Mouse (Mus musculus) midbrain, embryonic 15.5 days (tissue): Measurements from ENCODE around the gene Fam102b. TPM values are rescaled to one million over a fixed set of nuclear protein-coding genes. Genes with fewer than 3 reads are reported as not detected.
A peak's percentile ranks its signal among the peaks of the same experiment; 100 is the strongest.

Experiments
- ATAC-seq: fragments of 200-750 bp; cut with Nextera tagmentation; replicated peaks from 2 replicates; pipeline ENCODE4 v1.8.0; 2017; ENCODE audit warnings: moderate TSS enrichment
- H3K27ac ChIP-seq: fragments of 300-500 bp; sonication (generic); 2 replicates; pipeline ENCODE4 v1.5.1; 2015; ENCODE audit warnings: mild to moderate bottlenecking, inconsistent platforms
- H3K27me3 ChIP-seq: fragments of 300-500 bp; sonication (generic); replicated peaks from 2 replicates; pipeline ENCODE4 v1.6.1; 2015; ENCODE audit warnings: inconsistent platforms
- H3K36me3 ChIP-seq: fragments of 300-500 bp; sonication (generic); replicated peaks from 2 replicates; pipeline ENCODE4 v1.6.1; 2015; ENCODE audit warnings: inconsistent platforms
- H3K4me1 ChIP-seq: fragments of 300-500 bp; sonication (generic); 2 replicates; pipeline ENCODE4 v1.6.1; 2015; ENCODE audit warnings: inconsistent platforms
- H3K4me2 ChIP-seq: fragments of 300-500 bp; sonication (generic); 2 replicates; pipeline ENCODE4 v1.6.1; 2015; ENCODE audit warnings: inconsistent platforms, mild to moderate bottlenecking, moderate library complexity
- H3K4me3 ChIP-seq: fragments of 300-500 bp; sonication (generic); 2 replicates; pipeline ENCODE4 v1.5.1; 2015; ENCODE audit warnings: mild to moderate bottlenecking, inconsistent platforms
- H3K9ac ChIP-seq: fragments of 300-500 bp; sonication (generic); 2 replicates; pipeline ENCODE4 v1.6.1; 2015; ENCODE audit warnings: mild to moderate bottlenecking, inconsistent platforms
- H3K9me3 ChIP-seq: fragments of 300-500 bp; sonication (generic); 2 replicates; pipeline ENCODE4 v1.6.1; 2016; ENCODE audit warnings: inconsistent platforms
- WGBS: fragments of 180-500 bp; shearing (Covaris S2); methylation state at CpG from one replicate; pipeline ENCODE4 v1.1.7; 2015; ENCODE audit warnings: mixed read lengths; 5-methylcytosine and 5-hydroxymethylcytosine counted together
- polyA plus RNA-seq: library from polyadenylated mRNA; unstranded; fragments of >200 nt; fragmentation: Nextera tagmentation; extraction: Ambion mirVana; gene quantifications from 2 replicates; pipeline ENCODE4 v1.2.1, GENCODE M21; 2015

Gene Fam102b
- polyA plus RNA-seq, 1 experiment from 2014 or later, result 22.3 TPM

- ATAC-seq, result no peak
- H3K9me3 ChIP-seq, result no peaks in the 10 kb centered on the region
- no peak overlapping the region for H3K4me2 ChIP-seq
- no peaks in the 10 kb centered on the region for H3K36me3 ChIP-seq
- H3K27ac ChIP-seq, result no peak overlapping the region
- no peak overlapping the region for H3K4me3 ChIP-seq
- H3K27me3 ChIP-seq, result no peaks in the 10 kb centered on the region
- 0 out of 2 replicates have a peak, but pooled peaks cover 6% of the 10 kb centered on the region for H3K4me1 ChIP-seq
- no peak overlapping the region for H3K9ac ChIP-seq
- WGBS, result 86% methylated on average over 3 of the region's 3 CpGs
Measured at GRCm38 (mm10) chr3:109031626-109032025, 4.2 kb upstream of the Fam102b start.

DNA sequence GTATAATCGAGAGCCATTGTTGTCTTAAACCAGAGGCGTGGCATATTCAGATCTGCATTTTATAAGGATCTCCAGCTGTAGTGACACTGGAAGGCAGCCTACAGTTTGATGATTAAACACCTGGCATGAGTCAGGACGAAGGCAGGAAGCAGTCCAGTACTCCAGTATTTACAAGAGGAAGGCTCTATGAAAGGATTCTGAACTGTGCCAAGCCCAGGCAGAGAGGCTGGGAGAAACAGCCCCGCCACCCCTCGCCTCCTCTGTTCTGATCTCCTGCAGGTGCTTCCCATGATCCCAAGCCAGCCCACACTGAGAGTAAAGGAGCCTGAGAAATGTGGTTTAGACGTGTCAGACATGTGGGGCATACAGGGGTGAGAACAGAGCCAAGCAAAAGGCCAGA, 3.4 kb upstream of the Fam102b start:
- no peak for ATAC-seq
- Histone ChIP-seq H3K4me3 (no peak overlapping the region), H3K4me1 (peaks cover 13% of the 10 kb centered on the region)

DNA sequence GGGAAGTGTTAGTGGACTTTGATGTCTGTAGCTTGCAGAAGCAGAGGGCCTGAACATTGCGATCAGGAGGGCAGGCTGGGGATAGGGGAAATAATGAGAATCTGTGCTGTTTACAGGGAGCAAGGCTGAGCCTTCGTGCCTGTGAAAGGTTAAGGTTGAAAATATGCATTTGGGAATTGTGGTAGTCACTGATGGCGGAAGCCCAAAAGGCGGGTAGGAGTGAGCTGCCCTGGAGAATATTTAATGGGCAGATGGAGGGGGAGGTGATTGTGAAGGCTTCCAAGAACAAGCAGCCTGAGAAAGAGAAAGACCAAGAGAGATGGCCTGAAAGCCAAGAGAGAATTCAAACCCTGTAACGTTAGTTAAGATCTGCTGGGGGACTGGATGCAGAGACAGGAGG, 2.3 kb upstream of the Fam102b start:
- no peak overlapping the region for H3K4me3 ChIP-seq
- no peaks in the 10 kb centered on the region for H3K36me3 ChIP-seq
- 52% methylated on average over 5 of the region's 5 CpGs for WGBS
- H3K9ac ChIP-seq, result no peak overlapping the region
- H3K27me3 ChIP-seq, result no peaks in the 10 kb centered on the region
- H3K27ac ChIP-seq, result no peak overlapping the region
- no peak for ATAC-seq
- H3K4me2 ChIP-seq, result no peak overlapping the region
- H3K4me1 ChIP-seq, result peaks cover 24% of the 10 kb centered on the region
- H3K9me3 ChIP-seq, result no peaks in the 10 kb centered on the region

More for the DNA sequence above, 3.4 kb upstream of the Fam102b start:
- Histone ChIP-seq H3K36me3 (no peaks in the 10 kb centered on the region), H3K27me3 (no peaks in the 10 kb centered on the region), H3K27ac (no peak overlapping the region), H3K4me2 (no peak overlapping the region), H3K9me3 (no peaks in the 10 kb centered on the region), H3K9ac (no peak overlapping the region)
- WGBS, result 38% methylated on average over 6 of the region's 6 CpGs

GRCm38 (mm10) chr3:109026991-109027470, 376 bp downstream of the Fam102b start:
- Histone ChIP-seq H3K9me3 (no peaks in the 10 kb centered on the region), H3K27ac (peak overlapping the region; percentile 85), H3K27me3 (no peaks in the 10 kb centered on the region), H3K36me3 (no peaks in the 10 kb centered on the region), H3K9ac (peak overlapping the region; percentile 77), H3K4me3 (peak overlapping the region; percentile 78), H3K4me2 (peak overlapping the region; percentile 65), H3K4me1 (peaks cover 40% of the 10 kb centered on the region)
- ATAC-seq, result peak; percentile 83
- WGBS, result under 1% methylated on average over 47 of the region's 51 CpGs

GRCm38 (mm10) chr3:109026462-109026990, 881 bp downstream of the Fam102b start:
- H3K4me3 ChIP-seq, result peak overlapping the region; percentile 78
- 8% methylated on average over 15 of the region's 15 CpGs for WGBS

GRCm38 (mm10) chr3:109025579-109025978, 1.8 kb downstream of the Fam102b start:
- no peak overlapping the region for H3K27ac ChIP-seq
- no peaks in the 10 kb centered on the region for H3K27me3 ChIP-seq
- 16% methylated on average over 16 of the region's 16 CpGs for WGBS
- H3K4me2 ChIP-seq, result peak overlapping the region; percentile 65
- no peaks in the 10 kb centered on the region for H3K36me3 ChIP-seq
- peak overlapping the region; percentile 78 for H3K4me3 ChIP-seq
- ATAC-seq, result 0 out of 2 replicates have a peak, but pooled peaks have one; percentile 9
- peaks cover 38% of the 10 kb centered on the region for H3K4me1 ChIP-seq
- no peaks in the 10 kb centered on the region for H3K9me3 ChIP-seq
- H3K9ac ChIP-seq, result 0 out of 2 replicates have a peak overlapping the region, but pooled peaks have one; percentile 11

More at GRCm38 (mm10) chr3:109026462-109026990, 881 bp downstream of the Fam102b start:
- ATAC-seq, result peak; percentile 34; the same call in 1 of the 2 replicates
- Histone ChIP-seq H3K9me3 (no peaks in the 10 kb centered on the region), H3K4me1 (peaks cover 40% of the 10 kb centered on the region), H3K27ac (peak overlapping the region; percentile 85), H3K36me3 (no peaks in the 10 kb centered on the region), H3K9ac (peak overlapping the region; percentile 77), H3K27me3 (no peaks in the 10 kb centered on the region), H3K4me2 (peak overlapping the region; percentile 65)

- Histone ChIP-seq H3K36me3 (no peaks in the 10 kb centered on the region), H3K27ac (peak overlapping the region; percentile 37; the same call in 1 of the 2 replicates), H3K4me3 (no peak overlapping the region), H3K4me1 (peaks cover 38% of the 10 kb centered on the region), H3K4me2 (peak overlapping the region; percentile 31; the same call in 1 of the 2 replicates), H3K9me3 (no peaks in the 10 kb centered on the region), H3K9ac (peak overlapping the region; percentile 2; the same call in 1 of the 2 replicates), H3K27me3 (no peaks in the 10 kb centered on the region)
- WGBS, result 40% methylated on average over 8 of the region's 8 CpGs
- no peak for ATAC-seq
Measured at GRCm38 (mm10) chr3:109023066-109023465, 4.3 kb downstream of the Fam102b start.

DNA sequence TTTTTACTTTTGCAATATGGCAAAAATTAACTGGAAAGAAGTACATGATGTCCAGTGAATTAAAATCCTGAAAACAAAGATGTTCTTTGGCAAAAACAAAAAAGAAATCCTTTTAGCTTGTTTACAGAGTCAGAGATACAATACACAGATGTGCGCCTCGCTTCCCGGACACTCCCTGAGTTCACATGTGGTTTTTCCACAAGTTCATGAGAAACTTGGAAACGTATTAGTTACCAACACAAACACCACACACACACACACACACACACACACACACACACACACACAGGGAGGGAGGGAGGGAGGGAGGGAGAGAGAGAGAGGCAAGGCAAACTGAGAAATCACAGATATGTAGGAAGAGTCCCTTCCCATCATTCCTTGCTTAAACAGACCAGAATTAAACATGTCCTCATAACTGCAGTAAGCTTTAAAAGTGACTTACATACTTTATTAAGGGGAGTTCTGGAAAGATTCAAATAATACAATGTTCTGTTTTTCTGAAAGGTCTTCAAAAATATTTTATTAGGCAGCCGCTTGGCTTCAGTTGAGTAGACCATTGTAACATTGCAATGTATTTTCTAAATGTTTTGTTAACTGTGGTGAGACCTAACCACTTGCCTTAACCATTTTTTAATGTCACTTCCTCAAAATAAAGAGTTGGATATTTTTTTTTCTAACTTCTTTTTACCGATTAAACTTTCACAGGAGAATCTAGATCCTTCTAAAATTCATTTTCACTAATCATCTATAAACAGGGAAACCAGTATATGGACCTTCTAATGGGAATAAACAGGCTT, 5.5 kb downstream of the Fam102b start:
- Histone ChIP-seq H3K9ac (no peak overlapping the region), H3K4me2 (no peak overlapping the region), H3K4me3 (no peak overlapping the region), H3K4me1 (peaks cover 36% of the 10 kb centered on the region), H3K27ac (no peak overlapping the region), H3K27me3 (no peaks in the 10 kb centered on the region), H3K9me3 (no peaks in the 10 kb centered on the region), H3K36me3 (no peaks in the 10 kb centered on the region)
- no peak for ATAC-seq
- 83% methylated on average over 6 of the region's 6 CpGs for WGBS

DNA sequence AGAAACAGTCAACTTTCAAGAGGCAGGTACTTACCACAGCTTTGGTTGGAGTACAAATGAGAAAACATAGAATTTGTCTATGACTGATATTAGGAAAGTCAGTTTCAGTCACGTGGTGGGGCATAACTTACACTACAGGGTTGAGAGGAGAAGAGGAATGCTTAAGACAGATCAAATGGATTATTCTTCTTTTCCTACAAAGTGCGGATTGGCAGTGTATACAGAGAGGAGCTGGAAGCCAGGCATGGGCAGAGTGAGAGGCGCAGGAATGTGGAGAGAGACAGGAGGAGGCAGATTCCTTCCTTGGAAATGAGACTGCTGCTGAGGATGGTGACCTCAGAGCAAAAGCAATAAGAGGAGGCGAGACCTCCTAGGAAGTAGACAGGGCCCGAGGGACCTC, 9.1 kb downstream of the Fam102b start:
- H3K4me2 ChIP-seq, result no peak overlapping the region
- H3K4me1 ChIP-seq, result peaks cover 10% of the 10 kb centered on the region
- no peak for ATAC-seq
- H3K4me3 ChIP-seq, result no peak overlapping the region
- 88% methylated on average over 5 of the region's 5 CpGs for WGBS
- no peak overlapping the region for H3K27ac ChIP-seq
- H3K9ac ChIP-seq, result no peak overlapping the region
- H3K27me3 ChIP-seq, result no peaks in the 10 kb centered on the region
- no peaks in the 10 kb centered on the region for H3K9me3 ChIP-seq
- H3K36me3 ChIP-seq, result no peaks in the 10 kb centered on the region

GRCm38 (mm10) chr3:109012595-109012994, 14.8 kb downstream of the Fam102b start:
- 89% methylated on average over 4 of the region's 4 CpGs for WGBS
- no peak overlapping the region for H3K4me3 ChIP-seq
- no peaks in the 10 kb centered on the region for H3K4me1 ChIP-seq
- H3K27me3 ChIP-seq, result no peaks in the 10 kb centered on the region
- H3K36me3 ChIP-seq, result no peaks in the 10 kb centered on the region
- no peak overlapping the region for H3K4me2 ChIP-seq
- no peaks in the 10 kb centered on the region for H3K9me3 ChIP-seq
- no peak overlapping the region for H3K9ac ChIP-seq
- H3K27ac ChIP-seq, result no peak overlapping the region
- no peak for ATAC-seq

DNA sequence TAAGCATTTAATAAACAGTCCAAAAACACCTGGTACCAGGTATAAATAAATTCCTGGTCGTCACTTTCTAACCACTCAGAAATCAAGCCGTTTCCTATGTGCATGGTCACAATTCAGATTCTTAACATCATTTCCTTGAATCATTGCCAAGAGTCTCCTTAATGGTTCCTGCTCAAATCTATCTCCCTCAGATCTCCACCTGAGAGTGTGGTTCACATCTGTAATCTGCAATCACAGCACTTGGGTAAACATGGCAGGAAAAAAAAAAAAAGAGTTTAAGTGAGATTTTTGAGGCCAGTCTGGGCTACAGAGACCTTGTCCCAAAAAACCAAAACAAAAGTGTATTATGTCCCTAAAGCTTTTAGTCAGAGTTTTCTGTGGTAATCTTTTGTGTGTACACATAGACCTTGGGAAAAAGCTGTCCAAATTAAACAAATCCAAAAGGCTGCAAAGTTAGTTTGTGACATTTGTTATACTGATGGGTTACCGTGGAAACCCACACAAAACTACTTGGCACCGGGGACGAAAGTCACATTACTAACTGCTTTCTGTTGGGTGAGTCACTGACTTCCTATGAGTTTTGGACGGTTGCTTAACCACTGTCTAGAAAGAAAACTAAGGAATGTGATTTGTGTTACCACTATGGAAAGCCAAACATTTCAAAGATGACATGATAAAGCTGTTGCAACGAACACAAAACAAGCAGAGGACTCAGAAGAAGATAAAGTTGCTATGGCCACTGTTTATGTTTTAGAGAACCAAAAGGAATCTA, 16.7 kb downstream of the Fam102b start:
- Histone ChIP-seq H3K9ac (no peak overlapping the region), H3K27me3 (no peaks in the 10 kb centered on the region), H3K4me1 (no peaks in the 10 kb centered on the region), H3K4me3 (no peak overlapping the region), H3K27ac (no peak overlapping the region), H3K36me3 (no peaks in the 10 kb centered on the region), H3K4me2 (no peak overlapping the region), H3K9me3 (no peaks in the 10 kb centered on the region)
- ATAC-seq, result no peak
- 67% methylated on average over 7 of the region's 7 CpGs for WGBS

- Histone ChIP-seq H3K4me1 (no peaks in the 10 kb centered on the region), H3K27ac (no peak overlapping the region), H3K36me3 (no peaks in the 10 kb centered on the region), H3K4me2 (no peak overlapping the region), H3K27me3 (no peaks in the 10 kb centered on the region), H3K9me3 (no peaks in the 10 kb centered on the region), H3K4me3 (no peak overlapping the region), H3K9ac (no peak overlapping the region)
- 90% methylated on average over 5 of the region's 5 CpGs for WGBS
- no peak for ATAC-seq
Measured at GRCm38 (mm10) chr3:109008180-109008579, 19.2 kb downstream of the Fam102b start.
